Mouse (Mus musculus): ENCODE measurements around the gene Peak1.
A peak's percentile ranks its signal among the peaks of the same experiment; 100 is the strongest.
"Not testable (repeated sequence)": the region's sequence is repeated elsewhere in the genome, so short reads cannot be mapped to it uniquely, and the experiment has no call there.

Peak1 gene

DNA sequence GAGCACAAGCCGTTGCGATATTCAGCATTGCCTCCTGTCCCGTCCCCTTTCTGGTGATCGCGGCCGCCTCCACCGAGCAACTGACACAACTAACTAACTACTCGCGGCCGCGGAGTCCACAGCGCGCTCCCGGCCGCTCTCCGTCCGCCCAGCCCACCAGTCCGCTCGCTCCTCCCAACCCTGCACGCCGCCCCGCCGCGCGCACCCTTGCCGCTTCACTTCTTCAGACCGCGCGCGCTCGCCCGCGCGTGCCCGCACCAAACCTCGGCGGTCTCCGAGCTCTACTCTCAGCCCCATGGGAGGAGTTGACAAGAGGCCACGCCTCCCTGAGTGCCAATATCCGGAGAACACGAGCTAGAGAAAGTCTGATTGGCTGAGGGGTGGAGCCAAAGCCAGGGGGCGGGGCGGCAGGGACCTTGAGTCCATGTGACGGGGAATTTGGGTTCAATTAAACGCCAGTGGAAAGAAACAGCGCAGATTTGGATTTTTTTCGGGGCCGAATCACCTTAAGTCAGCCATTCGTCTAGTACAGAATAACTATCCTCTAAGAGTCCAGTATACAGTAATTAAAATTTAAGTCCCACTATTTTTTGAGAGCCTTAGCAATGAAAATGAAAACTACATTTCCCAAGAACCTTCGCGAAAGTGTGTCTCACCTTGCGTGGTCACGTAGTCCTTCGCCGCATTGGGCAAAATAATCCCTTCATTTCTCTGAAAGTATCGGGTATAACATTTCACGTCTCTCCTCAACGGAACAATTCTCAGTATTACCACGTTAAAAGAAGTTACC lies at the start of gene Peak1, which contains the start of gene Hmg20a:
TSS of gene Peak1 (minus strand) at position 120 of the 790 bp plus-strand sequence.
TSS of gene Hmg20a (plus strand) at position 662 of the 790 bp plus-strand sequence.
- DNase-seq: peak; percentile 100

DNA sequence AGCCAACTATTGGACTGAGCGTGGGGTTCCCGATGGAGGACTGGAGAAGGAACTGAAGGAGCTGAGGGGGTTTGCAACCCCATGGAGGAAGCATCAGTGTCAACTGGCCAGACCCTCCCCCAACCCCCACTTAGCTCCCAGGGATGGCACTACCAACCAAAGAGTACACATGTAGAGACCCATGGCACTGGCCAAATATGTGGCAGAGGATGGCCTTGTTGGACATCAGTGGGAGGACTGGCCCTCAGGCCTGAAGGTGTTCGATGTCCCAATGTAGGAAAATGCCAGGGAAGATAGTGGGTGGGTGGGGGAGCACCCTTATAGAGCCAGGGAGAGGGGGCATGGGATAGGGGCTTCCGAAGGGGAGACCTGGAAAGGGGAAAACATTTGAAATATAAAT lies 48.4 kb upstream of the Peak1 start:
- no peak for DNase-seq

- peak; percentile 53 for DNase-seq
Observed at GRCm38 (mm10) chr9:56464863-56465654, 47.2 kb upstream of the Peak1 start.

DNA sequence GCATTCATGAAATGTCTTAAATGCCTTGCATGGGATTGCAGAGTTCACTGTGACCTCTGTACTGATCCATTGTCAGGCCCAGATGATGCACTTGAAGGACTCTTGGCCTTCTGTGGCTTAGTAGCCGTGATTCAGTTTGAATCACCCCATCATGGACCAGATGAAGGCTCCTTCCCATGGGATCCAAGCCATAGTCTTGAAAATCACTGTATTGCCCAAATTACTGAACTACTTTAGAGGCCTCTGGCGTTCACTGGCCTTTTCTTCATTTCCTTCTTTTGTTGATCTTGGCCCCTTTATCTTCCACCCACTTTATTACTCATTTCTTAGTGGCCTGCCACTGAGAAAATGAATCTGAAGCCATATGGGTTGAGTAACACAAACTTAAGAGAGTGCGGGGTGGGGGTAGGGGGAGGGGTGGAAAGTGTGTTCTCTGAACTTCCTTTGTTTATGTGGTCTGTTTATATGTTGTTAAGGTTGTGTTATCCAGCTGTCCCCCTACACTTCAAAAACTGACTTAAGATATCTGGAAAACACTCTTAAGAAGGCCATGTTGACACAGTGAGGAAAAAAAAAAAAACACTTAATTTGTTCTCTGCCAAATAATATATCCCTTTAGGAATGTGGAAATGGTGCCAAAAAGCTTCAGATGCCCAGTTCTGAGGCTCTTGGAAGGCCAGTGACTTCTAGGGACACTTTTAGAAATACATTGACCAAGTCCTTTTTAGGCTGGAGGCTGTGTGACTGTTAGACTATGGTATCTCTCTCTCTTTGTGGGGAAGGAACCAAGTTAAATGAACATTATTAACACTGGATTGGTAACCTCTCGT lies 46.0 kb upstream of the Peak1 start:
- DNase-seq: peak; percentile 45

DNA sequence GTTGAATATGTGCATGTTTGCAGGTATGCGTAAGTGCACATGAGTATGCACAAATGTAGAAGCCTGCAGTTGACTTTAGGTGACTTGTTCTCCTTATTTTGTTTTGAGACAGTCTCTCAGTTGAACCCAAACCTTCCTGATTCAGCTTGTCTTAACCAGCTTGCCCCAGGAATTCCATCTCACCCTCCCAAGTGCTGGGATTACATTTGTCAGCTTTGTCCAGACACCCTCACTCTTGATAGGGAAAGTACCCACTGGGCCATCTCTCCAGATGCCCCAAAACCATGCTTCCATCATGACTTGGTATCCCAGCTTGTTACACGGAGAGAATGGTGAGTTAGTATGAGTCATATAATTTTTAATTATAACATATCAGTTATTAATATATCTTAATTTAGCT lies 45.2 kb upstream of the Peak1 start:
- DNase-seq: no peak

DNA sequence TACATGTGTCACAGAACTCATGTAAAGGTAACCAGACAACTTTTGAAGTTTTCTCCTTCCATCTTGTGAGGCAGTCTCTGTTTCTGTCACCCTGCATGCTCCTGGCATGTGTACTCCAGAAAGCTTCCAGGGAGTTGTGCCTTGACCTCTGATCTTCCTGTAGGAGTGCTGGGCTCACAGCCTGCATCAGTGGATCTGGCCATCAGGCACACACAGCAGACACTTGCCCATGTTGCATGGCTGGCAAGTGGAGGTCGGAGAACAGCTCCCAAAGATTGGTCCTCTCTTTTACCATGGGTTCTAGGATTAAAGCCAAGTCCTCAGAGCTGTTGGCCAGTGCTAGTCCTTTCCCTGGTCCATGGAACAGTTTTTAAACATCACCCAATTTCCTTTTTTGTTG lies 44.7 kb upstream of the Peak1 start:
- no peak for DNase-seq

- DNase-seq: no peak
Observed at GRCm38 (mm10) chr9:56460987-56461386, 43.1 kb upstream of the Peak1 start.

DNA sequence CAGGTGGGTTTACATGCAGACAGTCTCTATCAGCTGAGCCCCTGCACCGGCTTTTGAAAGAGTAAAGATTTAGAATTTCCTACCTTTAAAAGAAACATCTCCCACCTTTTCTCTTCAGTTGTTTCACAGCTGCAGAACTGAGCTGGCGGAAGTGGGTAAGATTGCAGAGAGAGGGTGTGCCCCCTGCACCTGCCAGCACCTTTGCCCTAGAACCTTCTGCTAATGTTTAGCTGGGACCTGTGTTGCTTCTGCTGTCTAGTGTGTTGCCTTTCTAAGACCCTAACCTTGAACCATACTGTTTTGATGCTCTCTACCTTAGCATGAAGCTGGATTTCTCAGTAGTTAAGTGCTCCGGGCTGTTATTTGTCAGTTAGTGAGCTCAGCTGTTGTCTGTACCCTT lies 38.6 kb upstream of the Peak1 start:
- DNase-seq: no peak

- DNase-seq: no peak
Observed at GRCm38 (mm10) chr9:56453038-56453815, 35.4 kb upstream of the Peak1 start.

- DNase-seq: no peak
Observed at GRCm38 (mm10) chr9:56451570-56451969, 33.7 kb upstream of the Peak1 start.

DNA sequence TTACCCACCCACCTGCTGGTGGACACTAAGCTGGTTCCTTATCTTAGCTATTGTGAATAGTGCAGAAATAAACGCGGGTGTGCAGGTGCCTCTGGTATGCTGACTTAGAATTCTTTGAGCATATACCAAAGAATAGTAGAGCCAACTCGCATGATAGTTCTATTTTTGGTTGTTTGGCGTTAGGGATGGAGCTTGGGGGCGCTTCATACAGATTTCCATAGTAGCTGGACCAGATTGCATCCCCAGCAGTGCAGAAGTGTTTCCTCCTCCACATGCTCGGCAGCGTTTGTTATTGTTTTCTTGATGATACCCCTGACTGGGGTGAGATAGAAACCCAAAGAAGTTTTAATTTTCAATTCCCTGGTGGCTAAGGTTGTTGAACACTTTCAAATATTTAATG lies 21.8 kb upstream of the Peak1 start:
- DNase-seq: no peak

DNA sequence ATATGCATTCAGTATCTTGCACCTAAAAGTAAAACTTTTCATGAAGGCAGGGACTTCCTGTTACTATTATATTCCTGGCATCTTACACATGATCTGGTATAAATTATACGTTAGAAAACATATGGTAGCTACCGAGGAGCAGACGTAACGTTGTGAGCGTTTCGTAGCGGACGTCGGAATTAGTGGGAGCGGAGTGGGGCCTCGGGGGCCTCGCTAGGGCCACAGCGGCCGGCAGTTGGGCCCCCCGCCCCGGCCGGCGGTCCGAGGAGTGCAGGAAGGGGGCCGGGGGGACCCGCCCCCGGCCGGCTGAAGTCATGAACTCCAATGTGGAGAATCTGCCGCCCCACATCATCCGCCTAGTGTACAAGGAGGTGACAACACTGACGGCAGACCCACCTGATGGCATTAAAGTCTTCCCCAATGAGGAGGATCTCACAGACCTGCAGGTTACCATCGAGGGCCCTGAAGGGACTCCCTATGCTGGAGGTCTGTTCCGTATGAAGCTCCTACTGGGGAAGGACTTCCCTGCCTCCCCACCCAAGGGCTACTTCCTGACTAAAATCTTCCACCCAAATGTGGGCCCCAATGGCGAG lies 19.5 kb upstream of the Peak1 start:
- not testable (repeated sequence) for DNase-seq

DNA sequence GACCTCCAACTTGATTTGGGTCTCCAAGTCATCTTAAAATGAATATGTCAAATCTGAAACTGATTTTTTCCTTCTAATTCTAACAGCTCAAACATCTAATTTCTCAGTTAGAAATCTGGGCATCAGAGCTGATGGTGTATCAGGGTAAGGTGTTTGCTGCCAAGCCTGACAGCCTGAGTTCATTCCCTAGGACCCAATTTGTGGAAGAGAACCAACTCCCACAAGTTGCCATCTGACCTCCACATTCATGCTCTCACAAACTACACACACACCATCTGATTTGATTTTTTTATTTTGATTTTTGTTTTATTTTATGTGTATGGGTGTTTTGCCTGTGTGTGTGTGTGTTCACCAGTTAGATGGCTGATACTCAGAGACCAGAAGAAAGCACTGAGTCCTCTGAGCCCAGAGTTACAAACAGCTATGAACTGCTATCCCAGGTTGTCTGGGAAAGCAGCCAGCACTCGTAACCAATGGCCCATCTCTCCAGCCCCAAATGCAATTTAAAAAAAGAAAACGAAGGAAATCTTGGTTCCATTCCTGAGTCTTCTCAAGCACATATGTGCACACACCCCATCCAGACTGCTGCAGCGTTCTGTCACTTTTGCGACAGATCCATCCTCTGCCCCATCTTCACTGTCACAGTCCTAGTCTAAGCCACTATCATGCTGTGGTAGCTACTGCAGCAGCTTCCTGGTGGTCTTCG lies 18.1 kb upstream of the Peak1 start:
- DNase-seq: no peak

DNA sequence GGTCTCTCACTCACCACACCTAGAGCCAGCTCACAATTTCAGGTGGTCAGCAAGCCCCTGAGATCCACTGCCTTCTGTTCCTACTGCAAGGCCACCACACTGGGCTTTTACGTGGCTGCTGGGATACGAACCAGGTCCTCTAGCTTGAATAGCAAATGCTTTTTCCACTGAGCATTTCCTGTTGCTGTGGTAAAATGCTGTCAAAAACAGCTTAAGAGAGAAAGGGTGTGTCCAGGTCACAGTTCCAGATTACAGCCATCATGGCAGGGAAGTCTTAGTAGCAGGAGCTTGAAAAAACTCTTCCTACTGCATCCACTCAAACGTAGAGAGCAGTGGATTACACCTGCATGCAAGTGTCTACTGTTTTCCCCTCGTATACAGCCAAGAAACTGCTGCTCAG lies 7.0 kb upstream of the Peak1 start:
- DNase-seq: no peak

DNA sequence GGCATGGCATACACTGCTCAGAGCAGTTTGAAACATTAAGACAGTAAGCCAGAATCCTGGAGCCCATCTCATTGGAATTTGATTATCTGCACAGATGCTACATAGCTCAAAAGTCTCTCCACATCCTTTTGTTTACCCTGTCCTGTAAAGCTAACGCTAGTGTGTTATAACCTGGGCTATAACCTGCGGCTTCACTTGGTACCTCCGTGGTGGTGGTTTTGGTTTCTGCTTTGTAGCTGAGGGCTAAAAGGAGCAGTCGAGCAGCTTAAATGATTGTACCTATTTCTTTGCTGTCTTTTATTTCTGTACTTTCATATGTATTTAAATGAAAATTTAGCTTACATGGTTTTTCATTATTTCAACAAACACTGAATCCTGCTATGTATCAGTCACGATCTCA lies 4.1 kb upstream of the Peak1 start:
- DNase-seq: no peak

DNA sequence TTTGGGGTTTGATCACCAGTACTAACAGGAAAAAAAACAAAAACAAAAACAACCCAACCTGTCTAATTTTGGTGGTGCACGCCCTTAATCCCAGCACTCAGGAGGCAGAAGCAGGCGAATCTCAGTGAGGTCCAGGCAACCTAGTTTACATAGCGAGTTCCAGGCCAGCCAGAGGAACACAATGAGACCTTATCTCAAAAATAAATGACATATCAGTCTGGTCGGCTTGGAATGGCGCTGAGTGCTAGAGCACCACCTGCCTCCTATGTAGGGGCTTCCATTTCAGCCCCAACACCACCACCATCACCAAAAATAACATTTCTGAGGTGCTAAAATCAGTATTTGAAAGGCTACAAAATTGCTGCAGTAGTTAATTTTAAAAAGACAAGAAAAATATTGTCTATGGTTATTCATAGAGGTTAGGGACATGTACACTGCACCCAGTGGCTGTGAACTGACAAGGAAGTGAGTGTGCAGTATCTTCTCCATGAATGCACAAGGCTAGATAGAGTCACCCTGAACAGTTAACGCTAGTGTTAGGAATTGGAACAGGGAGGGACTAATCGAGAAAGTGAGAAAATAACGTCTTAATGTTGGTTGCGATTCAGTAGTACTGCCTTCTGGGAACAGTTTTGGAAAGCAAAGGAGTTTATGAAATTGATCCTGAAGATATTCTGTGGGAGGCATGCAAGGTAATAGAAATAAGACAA lies 3.2 kb upstream of the Peak1 start:
- no peak for DNase-seq

- DNase-seq: no peak
Observed at GRCm38 (mm10) chr9:56420236-56420635, 2.4 kb upstream of the Peak1 start.

DNA sequence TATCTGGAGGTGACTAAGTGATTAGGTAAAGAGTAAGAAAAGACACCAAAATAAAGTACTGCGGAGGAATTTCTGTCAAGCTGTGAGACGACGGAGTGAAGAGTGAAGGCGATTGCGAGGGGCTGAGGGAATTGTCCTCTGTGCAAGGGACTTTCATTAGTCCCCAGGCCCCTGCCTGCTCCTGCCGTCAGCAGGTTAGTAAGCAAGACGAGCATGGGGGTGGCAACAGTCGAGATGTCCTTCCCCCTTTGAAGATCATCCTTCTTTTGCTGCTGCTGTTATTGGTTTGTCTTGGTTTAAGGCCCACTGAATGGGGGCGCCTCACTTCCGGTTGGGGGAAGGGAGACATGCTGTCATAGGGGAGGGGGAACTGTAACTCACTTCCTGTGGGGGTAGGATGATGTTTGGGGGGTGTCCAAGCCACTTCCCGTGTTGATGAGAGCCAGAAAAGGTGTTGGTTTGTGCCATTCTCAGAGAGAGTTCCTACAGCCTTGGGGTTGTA lies 922 bp upstream of the Peak1 start:
- peak; percentile 86 for DNase-seq

DNA sequence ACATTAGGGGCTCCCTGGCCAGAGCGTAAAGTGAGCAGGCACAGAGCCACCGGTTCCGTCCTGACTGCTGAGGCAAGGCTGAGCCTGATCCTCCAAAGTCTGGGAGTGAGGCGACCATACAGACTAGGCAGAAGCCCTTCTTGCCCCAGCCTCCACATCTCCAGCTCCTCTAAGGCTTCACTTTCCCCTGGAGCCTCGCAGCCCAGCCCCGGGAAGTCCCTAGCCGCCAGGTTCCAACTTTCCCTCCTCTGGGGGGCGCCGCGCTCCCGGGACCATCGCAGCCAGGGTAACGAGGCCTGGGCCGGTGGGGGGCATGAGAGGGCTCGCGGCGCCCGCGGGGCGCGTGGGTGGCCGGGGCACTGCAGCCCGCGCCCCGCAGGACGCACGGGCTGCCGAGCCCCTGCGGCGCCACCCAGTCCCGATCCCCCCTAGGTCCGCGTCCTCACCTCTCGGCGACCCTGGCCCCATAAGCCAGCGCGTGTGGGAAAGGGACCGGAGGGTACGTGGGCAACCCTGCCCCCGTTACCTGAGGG lies 386 bp downstream of the Peak1 start:
- peak; percentile 93 for DNase-seq

DNA sequence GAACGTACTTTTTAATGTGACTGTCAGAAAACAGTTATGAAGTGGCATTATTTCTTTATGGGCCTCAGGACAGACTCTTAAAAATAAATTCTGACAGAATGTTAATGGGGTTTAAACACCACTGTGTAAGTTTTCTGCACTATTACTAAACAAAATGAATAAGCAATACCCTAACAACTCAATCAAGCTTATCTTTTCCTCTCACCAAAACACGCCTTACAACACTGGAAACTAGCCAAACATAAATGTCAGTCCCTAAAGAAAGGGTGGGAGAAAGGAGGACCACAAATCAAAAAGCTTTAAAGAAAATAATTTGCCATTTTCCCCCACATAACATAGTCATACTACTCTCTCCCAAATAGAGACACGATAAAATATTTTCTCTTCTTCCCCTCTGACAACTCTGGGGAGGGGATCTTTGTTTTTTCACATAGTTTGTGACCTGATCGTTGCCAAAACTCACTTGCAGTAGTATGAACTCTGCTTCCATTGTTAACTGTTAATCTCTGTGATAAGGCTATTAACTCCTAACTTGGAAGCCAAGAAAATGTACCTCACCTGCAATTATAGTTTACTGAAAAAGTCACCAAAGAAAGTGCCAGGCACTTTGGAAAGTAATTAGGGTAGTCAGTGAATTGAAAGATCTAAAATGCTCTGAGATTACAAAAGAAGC lies 1.8 kb downstream of the Peak1 start:
- no peak for DNase-seq

All from kidney, postnatal 10 days (tissue).